Mouse (Mus musculus): ENCODE measurements around the gene Stab1.

The Stab1 gene

DNA sequence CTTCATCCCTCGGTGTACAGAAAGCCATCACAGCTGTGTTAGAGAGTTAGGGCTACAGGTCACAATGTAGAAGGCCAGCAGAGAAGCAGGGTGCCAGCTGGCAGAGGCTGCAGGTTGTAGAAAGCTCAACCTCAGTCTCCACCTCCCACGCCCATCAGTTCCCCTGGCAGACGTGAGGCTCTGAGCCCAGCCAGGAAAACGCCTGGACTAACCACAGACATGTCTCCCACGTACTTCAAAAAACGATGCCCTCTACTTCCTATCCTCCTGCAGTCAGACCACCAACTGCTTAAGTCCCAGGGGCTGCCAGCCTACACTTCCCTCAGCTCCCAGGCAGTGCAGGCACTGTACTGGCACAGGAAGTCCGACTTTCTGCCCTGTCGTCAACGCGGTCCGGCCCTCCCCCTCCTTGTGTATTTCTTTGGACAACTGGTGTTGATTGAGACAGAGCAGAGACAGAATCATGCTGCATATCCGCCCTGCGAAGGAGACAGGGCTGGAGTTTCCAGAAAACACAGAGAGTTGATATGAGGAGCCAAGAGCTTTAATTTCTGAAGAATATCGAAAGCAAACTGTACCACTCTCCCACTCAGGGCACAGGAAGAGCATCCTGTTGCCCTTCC lies 26.6 kb upstream of the Stab1 start:
- in situ Hi-C loops (cut with MboI, MseI), result no loop called here

GRCm38 (mm10) chr14:31194441-31194840 lies 26.0 kb upstream of the Stab1 start:
- in situ Hi-C loops (cut with MboI, MseI), result no loop called here

DNA sequence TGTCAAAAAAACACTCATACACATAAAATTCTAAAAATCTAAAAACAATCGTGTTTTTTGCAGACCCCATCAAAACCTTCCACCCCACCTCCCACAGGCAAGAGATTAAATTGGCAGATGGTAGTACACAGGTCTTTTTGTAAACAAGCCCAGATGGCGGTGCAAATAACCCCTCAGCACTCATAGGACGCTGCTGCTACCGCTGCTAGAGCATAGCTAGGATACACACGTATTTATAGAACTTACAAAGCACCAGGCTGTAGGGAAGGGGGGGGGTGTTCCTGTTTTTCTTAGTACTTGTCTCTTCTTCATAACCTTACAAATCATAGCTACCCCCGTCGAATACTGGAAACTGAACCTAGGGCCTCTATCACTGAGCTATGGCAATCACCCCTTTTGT lies 25.4 kb upstream of the Stab1 start:
- in situ Hi-C loops (cut with MboI, MseI), result no loop called here

DNA sequence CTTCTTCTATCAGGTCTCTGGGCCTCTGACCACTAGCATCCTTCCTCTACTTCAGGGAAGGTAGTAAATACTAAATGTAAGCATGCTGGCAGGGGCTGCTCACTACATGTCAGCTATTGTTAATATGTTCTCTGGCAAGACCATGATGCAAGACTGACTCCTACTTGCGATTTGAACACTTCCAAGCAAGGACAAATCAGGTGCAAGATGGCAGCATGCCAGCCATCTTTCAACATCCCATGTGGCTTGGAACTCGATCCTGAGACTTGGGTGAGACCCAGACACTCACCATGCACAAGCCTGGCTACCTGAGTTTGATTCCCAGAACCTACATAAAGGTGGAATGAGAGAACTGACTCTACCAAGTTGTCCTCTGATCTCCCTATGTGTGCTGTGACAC lies 23.5 kb upstream of the Stab1 start:
- in situ Hi-C loops (cut with MboI, MseI), result no loop called here

DNA sequence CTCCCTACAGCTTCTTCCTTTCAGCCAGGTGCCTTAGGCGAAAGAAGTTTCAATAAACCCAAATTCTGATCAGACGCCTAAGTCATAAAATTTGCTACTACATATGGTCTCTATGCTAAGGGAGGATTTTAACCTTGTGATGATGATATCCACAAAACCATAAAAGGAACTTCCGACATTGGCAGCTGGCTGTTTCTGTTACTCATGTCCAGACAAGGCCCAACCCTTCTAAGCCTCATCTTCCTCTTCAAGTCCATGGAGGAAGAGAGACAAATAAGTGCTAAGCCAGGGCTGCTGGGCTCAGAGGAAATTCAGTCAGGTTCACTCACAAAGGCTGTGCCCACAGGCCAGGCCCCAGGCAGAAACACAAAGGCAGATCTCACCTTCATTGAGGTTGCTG lies 20.9 kb upstream of the Stab1 start:
- in situ Hi-C loops (cut with MboI, MseI), result loop anchor here (5.0 kb wide), 1 partner anchor 142 kb away; no protein-coding TSS in a partner anchor

DNA sequence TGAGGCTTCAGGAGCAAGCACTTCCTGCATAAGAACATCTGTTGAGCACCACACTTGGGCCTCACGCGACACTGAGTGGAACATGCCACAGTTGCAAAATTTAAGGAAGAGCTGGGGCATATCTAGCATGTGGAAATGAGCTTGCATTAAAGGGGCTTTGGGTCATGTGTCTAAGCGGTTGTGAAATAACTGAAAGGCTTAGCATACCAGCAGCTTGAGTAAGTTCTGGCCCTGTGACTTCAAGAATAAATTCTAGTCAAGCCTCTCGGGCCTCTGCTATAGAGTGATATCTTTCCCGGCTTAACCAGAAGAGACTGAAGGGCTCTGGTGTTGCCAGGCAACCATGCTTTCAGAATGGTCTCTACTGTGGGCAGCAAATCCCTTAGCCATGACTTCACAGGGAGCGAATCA lies 20.3 kb upstream of the Stab1 start:
- in situ Hi-C loops (cut with MboI, MseI), result loop anchor here (5.0 kb wide), 1 partner anchor 141 kb away; no protein-coding TSS in a partner anchor

DNA sequence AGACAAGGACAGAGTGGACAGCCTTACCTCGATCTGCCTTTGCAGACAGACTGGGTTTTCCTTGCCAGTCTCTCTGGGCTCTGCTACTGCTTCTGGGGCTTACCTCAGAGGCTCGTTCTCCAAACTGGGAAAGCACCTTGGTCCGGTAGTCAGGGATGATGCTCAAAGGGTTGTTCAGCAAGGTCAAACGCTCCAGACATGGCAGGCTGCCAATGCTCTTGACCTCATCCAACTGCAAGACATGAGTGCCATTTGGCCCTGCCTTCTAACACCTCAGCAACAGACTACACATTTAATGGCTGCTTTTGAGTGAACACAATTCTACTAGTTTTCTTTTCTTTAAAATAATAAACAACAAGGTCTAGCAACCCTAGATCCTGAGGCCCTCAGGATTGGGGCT lies 18.2 kb upstream of the Stab1 start:
- in situ Hi-C loops (cut with MboI, MseI), result loop anchor here (5.0 kb wide), 1 partner anchor 139 kb away; no protein-coding TSS in a partner anchor

- in situ Hi-C loops (cut with MboI, MseI), result no loop called here
Observed at GRCm38 (mm10) chr14:31184195-31184594, 15.8 kb upstream of the Stab1 start.

DNA sequence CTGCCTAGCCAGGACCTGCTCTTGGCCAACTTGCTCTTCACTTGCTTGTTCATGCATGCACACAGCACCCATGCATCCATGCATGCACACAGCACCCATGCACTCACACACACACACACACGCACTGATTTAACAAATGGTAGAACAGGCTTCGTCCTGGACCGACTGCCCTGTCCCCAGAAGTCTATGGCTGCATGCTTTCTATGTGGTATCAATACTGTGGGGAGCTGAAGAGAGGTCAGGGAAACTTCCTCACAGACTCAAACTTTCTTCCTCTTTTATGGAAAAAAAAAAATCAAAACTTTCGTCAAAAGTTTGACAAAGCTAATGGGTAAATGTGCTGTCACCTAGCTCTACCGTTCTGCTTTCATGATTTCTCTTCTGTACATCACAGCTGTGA lies 15.1 kb upstream of the Stab1 start:
- in situ Hi-C loops (cut with MboI, MseI), result no loop called here

DNA sequence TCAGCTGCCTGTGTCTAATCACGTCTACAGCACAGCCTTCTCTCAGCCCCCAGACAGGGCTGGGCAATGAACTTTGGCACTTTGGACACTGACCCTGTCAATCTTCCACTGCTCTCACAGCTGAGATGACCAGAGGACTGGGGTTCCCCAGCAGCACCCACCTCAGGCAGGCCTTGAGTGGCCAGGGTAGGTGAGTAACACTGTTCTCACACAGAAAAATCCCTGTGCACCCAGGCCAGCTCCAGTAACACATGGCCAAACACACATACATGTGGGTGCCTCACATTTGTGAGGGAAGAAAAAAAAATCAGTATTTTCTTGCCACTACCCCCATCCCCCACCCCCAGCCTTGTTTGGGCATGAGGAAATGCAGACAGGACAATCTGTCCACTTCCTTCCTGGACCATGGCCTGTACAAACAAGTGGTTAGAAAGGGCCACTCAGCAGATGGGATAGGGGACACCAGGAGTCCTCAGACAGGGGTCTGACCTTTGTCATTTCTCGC lies 14.4 kb upstream of the Stab1 start:
- in situ Hi-C loops (cut with MboI, MseI), result no loop called here

DNA sequence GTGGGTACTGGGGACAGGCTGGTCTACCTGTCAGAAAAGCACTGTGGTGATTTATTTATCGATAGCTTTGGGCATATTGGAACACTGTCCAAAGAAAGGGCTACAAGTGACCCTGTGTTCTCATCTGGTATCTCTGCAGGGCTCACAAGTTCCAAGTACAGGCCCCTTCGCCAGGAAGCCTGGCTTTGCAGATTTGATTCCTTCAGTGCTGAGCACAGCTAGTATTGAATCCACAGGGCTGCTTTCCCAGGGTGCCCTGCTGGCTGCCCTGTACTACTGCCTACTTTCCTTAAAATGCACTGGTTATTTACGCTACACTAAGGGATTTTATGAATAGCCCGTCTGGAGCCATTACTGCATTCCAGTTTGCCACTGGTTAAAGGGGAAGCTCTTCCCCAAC lies 13.1 kb upstream of the Stab1 start:
- in situ Hi-C loops (cut with MboI, MseI), result no loop called here

- in situ Hi-C loops (cut with MboI, MseI), result no loop called here
Observed at GRCm38 (mm10) chr14:31179677-31180365, 11.4 kb upstream of the Stab1 start.

- in situ Hi-C loops (cut with MboI, MseI), result no loop called here
Observed at GRCm38 (mm10) chr14:31177715-31178114, 9.3 kb upstream of the Stab1 start.

- in situ Hi-C loops (cut with MboI, MseI), result no loop called here
Observed at GRCm38 (mm10) chr14:31177287-31177686, 8.8 kb upstream of the Stab1 start.

DNA sequence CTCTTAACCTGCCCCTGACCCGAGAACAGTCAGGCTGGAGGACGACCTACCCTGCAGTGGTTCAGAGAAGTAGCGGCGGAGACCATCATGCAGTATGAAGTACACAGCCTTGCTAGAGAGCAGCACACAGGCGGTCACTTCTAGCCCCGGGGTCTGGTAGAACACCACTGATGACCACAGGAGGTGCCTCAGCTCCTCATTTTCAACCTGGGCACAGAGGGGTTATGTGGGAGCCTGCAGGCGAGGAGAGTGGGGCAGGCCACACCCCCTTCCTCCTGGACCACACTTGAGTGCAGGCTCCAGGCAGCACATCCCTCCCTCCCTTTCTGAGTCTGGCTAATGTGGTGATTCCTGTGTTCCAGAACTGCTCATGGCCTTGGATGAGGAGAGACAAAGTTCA lies 5.1 kb upstream of the Stab1 start:
- in situ Hi-C loops (cut with MboI, MseI), result no loop called here

DNA sequence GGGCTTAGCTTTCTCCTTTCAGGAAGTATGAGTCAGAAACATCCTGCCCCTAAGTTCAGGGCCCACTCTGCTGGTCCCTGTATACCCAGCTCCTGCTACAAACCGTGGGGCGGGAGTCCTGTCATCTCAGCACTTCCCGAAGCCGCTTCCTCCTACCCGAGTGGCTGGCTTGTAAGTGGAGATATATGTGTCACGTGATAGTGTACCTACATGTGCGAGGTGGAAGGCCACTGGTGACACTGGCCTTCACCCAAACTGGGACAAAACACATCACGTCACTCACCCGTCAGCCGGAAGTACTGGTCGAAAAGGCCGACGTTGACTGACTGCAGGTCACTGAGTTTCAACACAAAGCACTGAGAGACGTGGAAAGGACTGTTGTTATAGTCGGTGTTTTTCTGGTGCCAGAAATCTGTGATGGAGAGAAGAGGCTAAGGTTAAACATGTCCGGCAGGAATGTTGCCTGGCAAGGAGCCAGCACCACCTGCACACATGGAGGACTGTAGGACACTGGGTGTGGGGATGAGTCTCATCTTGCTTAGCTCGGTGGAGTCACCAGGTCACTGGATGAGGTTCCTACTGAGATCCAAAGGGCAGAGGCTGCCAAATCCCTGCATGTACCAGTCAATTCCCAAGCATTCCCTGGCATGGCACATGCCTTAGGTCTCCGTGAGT lies 4.5 kb upstream of the Stab1 start:
- in situ Hi-C loops (cut with MboI, MseI), result no loop called here

DNA sequence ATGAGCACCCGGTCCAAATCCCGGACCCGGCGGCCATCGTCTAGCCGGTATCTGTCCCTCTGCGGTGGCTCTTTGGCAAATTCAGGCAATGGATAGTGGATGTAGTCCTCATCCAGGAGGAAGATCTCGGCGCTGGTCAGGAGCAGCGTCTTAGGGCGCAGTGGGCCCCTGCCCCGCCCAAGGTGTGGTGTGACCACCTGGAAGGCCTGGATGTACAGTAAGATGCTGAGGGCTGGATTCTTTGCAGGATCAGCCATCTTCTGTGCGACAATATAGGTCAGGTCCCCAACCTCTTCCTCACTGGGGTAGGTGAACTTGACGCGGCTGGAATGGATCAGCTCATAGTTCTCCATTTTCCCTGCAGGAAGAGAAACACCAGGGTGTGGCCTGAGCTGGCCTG lies 3.4 kb upstream of the Stab1 start:
- in situ Hi-C loops (cut with MboI, MseI), result no loop called here

- in situ Hi-C loops (cut with MboI, MseI), result no loop called here
Observed at GRCm38 (mm10) chr14:31171386-31171785, 2.9 kb upstream of the Stab1 start.

- in situ Hi-C loops (cut with MboI, MseI), result no loop called here
Observed at GRCm38 (mm10) chr14:31170963-31171362, 2.5 kb upstream of the Stab1 start.

- in situ Hi-C loops (cut with MboI, MseI), result no loop called here
Observed at GRCm38 (mm10) chr14:31169508-31169907, 1.1 kb upstream of the Stab1 start.

DNA sequence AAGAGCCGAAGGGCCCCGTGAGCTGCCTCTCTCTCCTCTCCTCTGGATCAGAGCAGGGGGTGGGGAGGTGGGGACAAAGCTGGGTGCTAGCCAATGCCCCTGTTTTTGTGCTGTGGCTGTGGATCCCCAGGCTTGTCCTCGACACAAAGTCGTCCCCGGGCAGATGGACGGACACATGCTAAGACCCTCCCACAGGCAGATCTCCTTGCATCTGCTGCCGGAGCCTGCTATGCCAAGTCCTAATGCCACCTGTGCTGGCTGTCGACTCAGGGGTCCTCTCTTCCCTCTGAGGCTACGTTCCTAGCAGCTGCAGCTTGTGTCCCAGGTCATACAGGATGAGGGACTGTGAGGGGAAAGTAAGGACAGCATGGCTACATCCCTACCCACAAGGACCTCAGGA lies 1.6 kb downstream of the Stab1 start:
- in situ Hi-C loops (cut with MboI, MseI), result no loop called here

DNA sequence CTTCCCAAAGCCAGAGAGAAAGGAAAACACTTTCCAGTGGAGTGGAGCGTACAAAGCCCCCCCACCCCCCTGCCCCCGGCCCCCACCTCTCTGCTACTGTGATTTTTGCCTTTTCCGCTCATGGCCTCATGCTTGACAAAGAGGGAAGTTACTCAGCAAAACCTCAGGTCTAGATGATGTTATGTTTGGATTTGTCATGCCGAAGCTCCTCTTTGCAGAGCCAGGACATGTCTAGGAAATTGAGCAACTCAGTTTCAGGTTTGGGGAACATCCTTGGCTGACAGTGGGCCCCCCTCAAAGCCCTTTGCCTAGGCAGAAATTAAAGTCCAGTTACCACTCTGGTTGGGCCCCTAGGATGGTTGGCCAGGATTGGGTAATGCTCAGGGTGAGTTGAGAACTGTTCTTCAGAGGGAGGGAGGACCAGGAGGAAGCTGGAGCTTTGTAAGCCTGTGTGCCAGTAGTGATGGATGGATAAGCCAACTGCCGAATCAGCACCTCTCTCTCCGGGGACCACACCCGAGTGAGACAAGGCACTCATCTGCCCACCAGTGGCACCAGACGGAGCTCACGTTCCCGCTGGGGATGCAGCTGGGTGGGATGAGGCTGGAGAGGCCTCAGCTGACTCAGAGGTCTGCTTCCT lies 2.3 kb downstream of the Stab1 start:
- in situ Hi-C loops (cut with MboI, MseI), result no loop called here
